Mouse (Mus musculus): ENCODE measurements at regions not wholly inside any gene's neighbourhood (a gene's known extent, or its start where the extent isn't known, plus 50 kb on each side); places are given as distances from the start of the nearest gene placed in this dataset.
"Not testable (repeated sequence)": the region's sequence is repeated elsewhere in the genome, so short reads cannot be mapped to it uniquely, and the experiment has no call there.

DNA sequence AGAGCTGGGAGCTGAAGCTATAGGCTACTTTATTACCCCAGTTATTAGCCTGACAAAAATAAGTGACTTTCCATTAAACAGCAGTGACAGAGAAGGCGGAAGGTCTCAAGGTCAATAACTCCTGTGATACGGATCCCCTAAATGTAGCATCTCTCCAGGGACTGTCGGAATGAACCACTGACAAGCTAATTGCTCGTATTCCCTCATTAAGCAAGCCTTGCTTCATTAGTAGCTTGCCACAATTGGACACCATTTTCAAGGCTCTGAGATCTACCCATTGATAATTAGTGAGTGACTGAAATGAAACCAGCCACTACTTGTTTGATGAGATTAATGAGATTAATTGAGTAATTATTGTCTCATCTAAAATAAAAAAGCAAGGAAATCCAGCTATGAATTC is 99.8 kb upstream of the Slc25a13 start:
- 64% methylated on average over 4 of the region's 4 CpGs for WGBS
- Histone ChIP-seq H3K27me3 (replicated peaks) (no peaks in the 10 kb centered on the region), H3K27ac (replicated peaks) (no peak overlapping the region), H3K36me3 (no peaks in the 10 kb centered on the region), H3K9ac (no peak overlapping the region), H3K4me3 (no peak overlapping the region), H3K9me3 (no peaks in the 10 kb centered on the region), H3K4me2 (no peak overlapping the region), H3K4me1 (peaks cover 7% of the 10 kb centered on the region)
- ATAC-seq (ENCODE audit: extremely low read depth, insufficient number of reproducible peaks, low FRiP score, low TSS enrichment), result no peak

GRCm38 (mm10) chr6:6313171-6313570 is 96.2 kb upstream of the Slc25a13 start:
- no peak overlapping the region for H3K9ac ChIP-seq
- H3K4me2 ChIP-seq, result no peak overlapping the region
- no peak overlapping the region for H3K27ac ChIP-seq (replicated peaks)
- no peak overlapping the region for H3K4me3 ChIP-seq
- 75% methylated on average over 6 of the region's 6 CpGs for WGBS
- no peak for ATAC-seq (ENCODE audit: extremely low read depth, insufficient number of reproducible peaks, low FRiP score, low TSS enrichment)
- no peaks in the 10 kb centered on the region for H3K27me3 ChIP-seq (replicated peaks)
- H3K9me3 ChIP-seq, result no peaks in the 10 kb centered on the region
- H3K4me1 ChIP-seq, result peaks cover 7% of the 10 kb centered on the region
- no peaks in the 10 kb centered on the region for H3K36me3 ChIP-seq

- Histone ChIP-seq H3K4me2 (no peak overlapping the region), H3K9ac (no peak overlapping the region), H3K27me3 (replicated peaks) (no peaks in the 10 kb centered on the region), H3K4me1 (no peaks in the 10 kb centered on the region), H3K36me3 (no peaks in the 10 kb centered on the region), H3K9me3 (no peaks in the 10 kb centered on the region), H3K27ac (replicated peaks) (no peak overlapping the region), H3K4me3 (no peak overlapping the region)
- no peak for ATAC-seq (ENCODE audit: extremely low read depth, insufficient number of reproducible peaks, low FRiP score, low TSS enrichment)
- 65% methylated on average over 3 of the region's 3 CpGs for WGBS
These were observed 93.2 kb upstream of the Slc25a13 start for GRCm38 (mm10) chr6:6310213-6310612.

DNA sequence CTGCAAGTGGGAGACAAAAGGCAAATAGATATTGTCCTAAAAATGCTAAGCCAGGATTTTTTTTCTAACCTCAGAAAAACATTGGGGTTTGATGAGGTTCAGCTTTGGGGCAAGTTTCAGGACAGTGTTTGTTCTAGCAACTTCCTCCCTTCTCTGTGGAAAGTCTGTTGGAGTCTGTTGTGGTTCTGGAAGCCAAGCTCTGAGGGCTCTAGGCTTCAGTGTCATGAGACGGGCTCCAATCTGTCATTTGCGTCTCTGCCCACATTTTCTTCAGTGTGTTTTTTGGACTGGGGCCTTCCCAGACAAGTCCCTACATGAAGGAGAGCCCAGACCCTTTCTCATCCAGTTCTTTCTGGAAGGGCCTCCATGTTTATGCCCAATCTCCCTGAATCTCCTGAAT is 90.6 kb upstream of the Slc25a13 start:
- no peak overlapping the region for H3K4me3 ChIP-seq
- H3K9ac ChIP-seq, result no peak overlapping the region
- H3K36me3 ChIP-seq, result no peaks in the 10 kb centered on the region
- no peak for ATAC-seq (ENCODE audit: extremely low read depth, insufficient number of reproducible peaks, low FRiP score, low TSS enrichment)
- no peaks in the 10 kb centered on the region for H3K27me3 ChIP-seq (replicated peaks)
- peaks cover 4% of the 10 kb centered on the region; the same call in 1 of the 2 replicates for H3K4me1 ChIP-seq
- no peak overlapping the region for H3K4me2 ChIP-seq
- H3K27ac ChIP-seq (replicated peaks), result no peak overlapping the region
- 60% methylated on average over 2 of the region's 2 CpGs for WGBS
- H3K9me3 ChIP-seq, result no peaks in the 10 kb centered on the region

GRCm38 (mm10) chr6:6303767-6304166 is 86.8 kb upstream of the Slc25a13 start:
- Histone ChIP-seq H3K9me3 (no peaks in the 10 kb centered on the region), H3K4me3 (no peak overlapping the region), H3K4me1 (peaks cover 22% of the 10 kb centered on the region), H3K4me2 (no peak overlapping the region), H3K27me3 (replicated peaks) (no peaks in the 10 kb centered on the region), H3K36me3 (no peaks in the 10 kb centered on the region), H3K27ac (replicated peaks) (no peak overlapping the region), H3K9ac (no peak overlapping the region)
- 39% methylated on average over 5 of the region's 5 CpGs for WGBS
- ATAC-seq (ENCODE audit: extremely low read depth, insufficient number of reproducible peaks, low FRiP score, low TSS enrichment), result no peak

DNA sequence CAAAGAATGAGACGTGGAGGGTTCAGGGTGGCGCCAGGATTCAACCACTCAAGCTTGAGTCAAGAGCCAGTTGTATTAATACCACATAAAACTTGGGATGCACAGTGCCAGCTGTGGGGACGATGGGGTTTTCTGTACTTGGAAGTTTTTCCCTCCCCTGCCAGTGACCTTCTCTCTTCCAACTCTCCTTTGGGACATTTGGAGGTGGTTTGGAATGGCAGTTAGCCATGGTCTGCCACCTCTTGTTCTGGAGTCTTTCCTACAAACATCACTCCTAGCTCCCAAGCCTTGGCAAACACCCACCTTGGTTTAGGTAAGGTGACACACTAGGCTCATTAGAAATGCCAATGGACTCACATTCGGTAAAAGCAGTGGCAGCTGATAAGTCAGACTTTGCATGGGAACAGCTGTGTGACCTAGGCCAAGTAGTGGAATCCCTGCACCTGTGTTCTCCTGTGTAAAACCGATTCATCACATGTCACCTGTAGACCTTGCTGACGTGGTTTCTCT is 84.1 kb upstream of the Slc25a13 start:
- no peak overlapping the region for H3K9ac ChIP-seq
- WGBS, result 85% methylated on average over 6 of the region's 6 CpGs

GRCm38 (mm10) chr6:6298867-6299852 is 82.2 kb upstream of the Slc25a13 start:
- WGBS, result 23% methylated on average over 14 of the region's 14 CpGs
- no peaks in the 10 kb centered on the region for H3K27me3 ChIP-seq (replicated peaks)
- H3K4me2 ChIP-seq, result peak overlapping the region; percentile 41
- H3K9me3 ChIP-seq, result no peaks in the 10 kb centered on the region
- H3K4me1 ChIP-seq, result peaks cover 28% of the 10 kb centered on the region
- no peaks in the 10 kb centered on the region for H3K36me3 ChIP-seq
- peak; percentile 77 for ATAC-seq (ENCODE audit: extremely low read depth, insufficient number of reproducible peaks, low FRiP score, low TSS enrichment)
- peak overlapping the region; percentile 87 for H3K27ac ChIP-seq (replicated peaks)
- no peak overlapping the region for H3K4me3 ChIP-seq
- H3K9ac ChIP-seq, result 0 out of 2 replicates have a peak overlapping the region, but pooled peaks have one; percentile 0

More for the DNA sequence above, 84.1 kb upstream of the Slc25a13 start:
- Histone ChIP-seq H3K4me2 (no peak overlapping the region), H3K4me1 (peaks cover 28% of the 10 kb centered on the region), H3K27ac (replicated peaks) (no peak overlapping the region), H3K4me3 (no peak overlapping the region), H3K27me3 (replicated peaks) (no peaks in the 10 kb centered on the region), H3K36me3 (no peaks in the 10 kb centered on the region), H3K9me3 (no peaks in the 10 kb centered on the region)
- no peak for ATAC-seq (ENCODE audit: extremely low read depth, insufficient number of reproducible peaks, low FRiP score, low TSS enrichment)

DNA sequence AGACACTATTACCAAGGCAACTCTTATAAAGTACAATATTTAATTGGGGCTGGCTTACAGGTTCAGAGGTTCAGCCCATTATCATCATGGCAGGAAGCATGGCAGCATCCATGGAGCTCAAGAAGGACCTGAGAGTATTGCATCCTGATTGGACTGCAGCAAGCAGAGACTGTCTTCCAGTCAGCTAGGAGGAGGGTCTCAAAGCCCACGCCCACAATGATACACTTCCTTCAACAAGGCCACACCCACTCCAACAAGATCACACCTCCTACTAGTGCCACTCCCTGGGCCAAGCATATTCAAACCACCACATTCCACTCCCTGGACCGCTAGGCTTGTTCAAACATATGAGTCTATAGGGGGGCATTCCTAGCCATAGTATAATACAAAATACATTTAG is 78.6 kb upstream of the Slc25a13 start:
- not testable (repeated sequence) for H3K4me2 ChIP-seq; H3K36me3 ChIP-seq; ATAC-seq (ENCODE audit: extremely low read depth, insufficient number of reproducible peaks, low FRiP score, low TSS enrichment); H3K9ac ChIP-seq; H3K4me3 ChIP-seq; H3K9me3 ChIP-seq; H3K27ac ChIP-seq (replicated peaks); H3K27me3 ChIP-seq (replicated peaks)
- peaks cover 34% of the 10 kb centered on the region for H3K4me1 ChIP-seq
- 79% methylated on average over 2 of the region's 2 CpGs for WGBS

GRCm38 (mm10) chr6:6291781-6292180 is 74.8 kb upstream of the Slc25a13 start:
- H3K36me3 ChIP-seq, result no peaks in the 10 kb centered on the region
- H3K9ac ChIP-seq, result no peak overlapping the region
- ATAC-seq (ENCODE audit: extremely low read depth, insufficient number of reproducible peaks, low FRiP score, low TSS enrichment), result no peak
- H3K27me3 ChIP-seq (replicated peaks), result no peaks in the 10 kb centered on the region
- H3K27ac ChIP-seq (replicated peaks), result no peak overlapping the region
- H3K4me3 ChIP-seq, result no peak overlapping the region
- H3K4me1 ChIP-seq, result peaks cover 22% of the 10 kb centered on the region
- 71% methylated on average over 3 of the region's 3 CpGs for WGBS
- H3K4me2 ChIP-seq, result no peak overlapping the region
- H3K9me3 ChIP-seq, result no peaks in the 10 kb centered on the region

DNA sequence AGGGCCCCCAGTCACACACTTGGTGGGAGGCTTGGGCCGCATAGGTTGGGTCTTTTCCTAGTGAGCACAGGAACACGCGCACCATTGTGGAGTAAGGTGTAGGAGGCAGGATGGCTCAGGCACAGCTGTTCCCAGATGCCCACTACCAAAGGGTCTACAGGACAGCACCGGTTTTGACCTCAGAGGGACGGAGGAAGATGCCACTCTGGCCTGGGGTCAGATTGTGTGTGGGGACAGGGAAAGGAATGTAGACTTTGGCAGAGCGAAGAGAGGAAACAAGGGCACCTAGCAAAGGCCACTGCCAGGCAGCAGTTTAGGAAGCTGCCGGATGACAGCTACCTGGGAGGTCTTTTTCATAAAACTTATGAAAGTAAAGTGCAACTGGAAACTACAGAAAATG is 73.5 kb upstream of the Slc25a13 start:
- no peak overlapping the region for H3K27ac ChIP-seq (replicated peaks)
- WGBS, result 80% methylated on average over 7 of the region's 7 CpGs
- no peaks in the 10 kb centered on the region for H3K36me3 ChIP-seq
- H3K4me3 ChIP-seq, result no peak overlapping the region
- no peaks in the 10 kb centered on the region for H3K27me3 ChIP-seq (replicated peaks)
- no peak for ATAC-seq (ENCODE audit: extremely low read depth, insufficient number of reproducible peaks, low FRiP score, low TSS enrichment)
- H3K9ac ChIP-seq, result no peak overlapping the region
- no peak overlapping the region for H3K4me2 ChIP-seq
- H3K4me1 ChIP-seq, result peaks cover 22% of the 10 kb centered on the region
- no peaks in the 10 kb centered on the region for H3K9me3 ChIP-seq

GRCm38 (mm10) chr6:6289806-6290205 is 72.8 kb upstream of the Slc25a13 start:
- H3K4me1 ChIP-seq, result peaks cover 22% of the 10 kb centered on the region
- no peaks in the 10 kb centered on the region for H3K27me3 ChIP-seq (replicated peaks)
- no peak overlapping the region for H3K27ac ChIP-seq (replicated peaks)
- no peak for ATAC-seq (ENCODE audit: extremely low read depth, insufficient number of reproducible peaks, low FRiP score, low TSS enrichment)
- H3K36me3 ChIP-seq, result no peaks in the 10 kb centered on the region
- 15% methylated on average over 6 of the region's 6 CpGs for WGBS
- H3K9ac ChIP-seq, result no peak overlapping the region
- no peak overlapping the region for H3K4me3 ChIP-seq
- no peak overlapping the region for H3K4me2 ChIP-seq
- no peaks in the 10 kb centered on the region for H3K9me3 ChIP-seq

Data from heart, embryonic 13.5 days (tissue).